Mouse (Mus musculus): ENCODE data around the gene Parp4.

Gene Parp4

GRCm38 (mm10) chr14:56575416-56575815 lies at the start of gene Parp4, which contains the start of gene Cenpj:
Gene Parp4 (plus strand): TSS chr14:56575619.
Gene Cenpj (minus strand): TSS chr14:56575425.
- DNase-seq (ENCODE audit: low spot score in 2 of 2): peak; percentile 21 to 42

DNA sequence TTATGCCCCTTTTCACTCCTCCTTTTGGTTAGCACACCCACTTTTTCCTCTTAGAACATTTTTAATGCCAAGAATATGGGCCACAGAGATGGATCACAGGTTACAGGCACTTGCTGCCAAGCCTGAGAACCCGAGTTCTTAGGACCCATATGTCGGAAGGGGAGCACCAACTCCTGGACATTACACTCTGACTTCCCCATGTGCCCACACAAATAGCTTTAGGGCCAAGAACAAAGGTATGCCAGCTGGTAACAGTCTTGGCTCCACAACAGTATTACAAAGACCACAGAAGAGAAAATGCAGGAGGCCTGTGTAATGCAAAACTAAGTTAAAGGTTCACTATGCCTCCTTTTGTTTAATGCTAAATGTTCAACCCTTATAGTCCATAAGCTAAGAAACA lies 44.6 kb upstream of the Parp4 start:
- no peak for DNase-seq (ENCODE audit: low spot score in 2 of 2)

- no peak for DNase-seq (ENCODE audit: low spot score in 2 of 2)
Measured at GRCm38 (mm10) chr14:56544946-56545345, 30.5 kb upstream of the Parp4 start.

DNA sequence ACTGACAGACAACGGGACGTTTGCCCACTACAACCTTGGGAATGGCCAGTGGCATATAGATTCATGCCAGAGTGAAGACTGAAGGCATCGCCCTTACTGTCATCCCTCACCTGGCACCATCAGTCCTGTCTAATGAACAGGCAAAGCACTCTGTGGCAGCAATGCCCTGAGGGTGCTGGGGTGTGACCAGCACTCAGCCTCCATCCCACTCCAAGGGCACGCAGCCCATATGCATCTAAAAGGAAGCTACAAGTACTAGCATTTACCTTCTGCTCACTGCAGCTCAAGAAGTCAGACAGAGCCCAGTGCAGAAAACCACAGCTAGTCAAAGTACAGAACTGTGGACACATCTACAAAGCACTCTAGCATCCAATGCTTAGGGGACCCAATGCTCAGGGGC lies 29.9 kb upstream of the Parp4 start:
- DNase-seq (ENCODE audit: low spot score in 2 of 2): no peak

DNA sequence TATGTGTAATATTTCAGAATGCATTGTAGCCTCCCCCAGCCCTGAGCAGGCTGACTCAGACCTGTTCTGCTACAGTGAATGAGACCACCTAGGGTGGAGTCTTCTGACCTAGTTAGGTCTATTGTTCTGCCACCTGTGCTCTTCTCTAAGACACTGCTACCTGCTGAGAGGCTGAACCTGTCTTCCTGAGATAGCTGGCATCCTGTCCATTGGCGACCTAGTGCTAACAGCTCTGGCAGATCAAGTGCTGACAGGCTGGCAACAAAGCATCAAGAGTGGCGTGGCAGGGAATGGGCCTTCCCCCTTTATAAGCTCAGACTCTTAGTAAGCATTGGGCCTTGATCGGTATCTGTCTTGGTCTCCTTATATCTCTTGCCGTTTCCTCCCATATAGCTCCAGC lies 24.5 kb upstream of the Parp4 start:
- no peak for DNase-seq (ENCODE audit: low spot score in 2 of 2)

DNA sequence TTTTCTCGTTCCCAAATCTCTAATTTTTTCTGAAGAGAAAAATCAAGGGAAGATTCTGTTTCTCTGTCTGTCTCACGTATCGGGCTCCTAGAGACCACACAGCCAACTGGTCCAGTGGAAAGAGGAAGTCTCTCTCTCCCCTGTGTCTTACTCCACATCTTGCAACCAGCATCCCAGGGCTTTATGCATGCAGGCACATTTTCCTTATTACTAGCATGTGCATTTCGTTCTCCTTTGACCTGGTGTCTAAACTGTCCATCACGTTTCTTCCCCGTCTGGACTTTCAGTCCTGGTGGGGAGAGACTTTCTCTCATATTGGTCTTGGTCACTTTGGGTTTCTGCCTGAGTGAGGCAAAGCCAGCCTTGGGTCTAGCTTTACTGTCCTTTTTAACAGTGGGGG lies 22.5 kb upstream of the Parp4 start:
- DNase-seq (ENCODE audit: low spot score in 2 of 2): no peak

DNA sequence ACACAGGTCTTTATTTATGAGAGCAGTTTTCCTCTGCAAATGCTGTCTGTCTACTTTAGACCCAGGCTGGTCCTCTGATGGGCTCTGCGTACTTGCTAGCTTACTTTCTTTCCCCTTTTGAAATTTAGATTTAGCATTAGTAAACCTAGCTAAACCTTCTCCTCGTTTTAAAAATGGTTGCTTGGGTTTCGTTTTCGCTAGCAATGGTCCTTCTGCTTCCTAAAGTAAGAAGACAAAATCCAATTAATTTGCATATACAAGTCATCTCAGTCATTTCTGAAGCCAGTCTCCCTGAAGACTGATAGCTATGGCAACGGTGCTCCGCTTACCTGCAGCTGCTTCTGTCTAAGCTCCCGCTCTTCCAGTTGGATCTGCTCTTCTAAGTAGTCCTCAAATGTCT lies 22.1 kb upstream of the Parp4 start:
- no peak for DNase-seq (ENCODE audit: low spot score in 2 of 2)

- no peak for DNase-seq (ENCODE audit: low spot score in 2 of 2)
Measured at GRCm38 (mm10) chr14:56554716-56555115, 20.7 kb upstream of the Parp4 start.

GRCm38 (mm10) chr14:56559134-56559533 lies 16.3 kb upstream of the Parp4 start:
- no peak for DNase-seq (ENCODE audit: low spot score in 2 of 2)

DNA sequence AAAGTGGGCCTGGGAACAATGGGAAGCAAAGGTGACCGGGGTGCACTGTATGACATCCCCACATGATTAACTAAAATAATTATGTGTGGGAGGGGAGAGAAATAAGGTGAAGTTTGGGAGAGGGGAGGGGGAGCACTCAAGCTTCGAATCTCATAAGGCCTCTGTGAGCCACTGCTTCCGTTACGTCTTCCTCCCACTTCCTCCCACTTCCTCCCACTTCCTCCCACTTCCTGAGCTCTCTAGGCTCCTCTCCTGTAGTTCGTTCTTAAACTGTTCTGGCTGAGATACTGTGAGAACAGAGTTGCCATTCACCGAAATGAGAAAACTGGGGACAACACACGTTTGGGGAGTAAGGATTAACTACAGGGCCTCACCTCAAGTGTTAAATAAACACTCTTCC lies 7.9 kb upstream of the Parp4 start:
- no peak for DNase-seq (ENCODE audit: low spot score in 2 of 2)

DNA sequence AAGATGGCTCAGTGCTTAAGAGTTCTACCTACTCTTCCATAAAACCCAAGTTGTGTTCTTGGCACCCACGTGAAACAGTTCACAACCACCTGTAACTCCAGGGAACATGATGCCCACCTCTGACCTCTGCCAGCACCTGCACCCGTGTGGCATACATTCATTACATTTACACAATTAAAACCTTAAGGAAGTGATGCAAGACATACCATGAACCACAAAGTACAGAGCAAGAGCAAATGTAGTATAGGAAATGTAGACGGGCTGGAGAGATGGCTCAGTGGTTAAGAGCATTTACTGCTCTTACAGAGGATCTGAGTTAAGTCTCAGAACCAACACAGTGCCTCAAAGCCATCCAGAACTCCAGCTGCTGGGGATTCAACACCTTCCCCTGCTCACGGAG lies 6.4 kb upstream of the Parp4 start:
- no peak for DNase-seq (ENCODE audit: low spot score in 2 of 2)

DNA sequence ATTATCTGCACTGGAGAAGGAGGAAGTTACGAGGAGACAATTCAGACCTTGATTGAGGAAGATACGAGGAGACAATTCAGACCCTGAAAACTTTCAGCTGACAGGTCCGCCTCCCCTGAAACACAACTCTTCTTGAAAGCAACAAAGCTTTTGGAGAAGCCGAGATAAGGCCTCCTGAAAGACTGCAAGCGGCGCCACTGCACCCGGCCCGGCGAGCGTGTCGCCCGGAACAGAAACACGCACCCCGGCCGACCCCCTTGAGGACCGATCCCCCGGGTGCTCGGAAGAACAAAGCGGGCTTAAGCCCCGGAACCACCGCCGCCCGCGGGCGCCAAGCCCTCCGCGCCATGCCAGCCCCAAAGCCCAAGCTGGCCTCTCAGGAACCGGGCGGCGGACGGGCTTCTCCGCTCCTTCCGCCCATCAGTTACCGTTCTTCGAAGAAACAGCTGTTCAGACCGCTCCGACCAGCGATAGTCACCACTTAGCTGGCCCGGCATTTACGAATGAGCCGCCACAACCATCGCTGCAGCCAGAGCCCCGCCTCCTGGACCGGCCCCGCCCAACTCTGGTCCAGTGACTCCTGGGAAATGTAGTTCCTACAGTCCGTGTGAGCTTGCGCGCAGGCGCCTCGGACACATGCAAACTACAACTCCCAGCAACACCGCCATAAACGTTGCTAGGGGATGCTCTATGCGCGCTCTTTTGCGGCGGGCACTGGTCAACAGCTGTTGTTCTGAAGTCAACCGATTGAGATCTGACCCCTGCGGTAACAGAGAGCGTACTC lies 3.9 kb upstream of the Parp4 start:
- DNase-seq (ENCODE audit: low spot score in 2 of 2): peak; percentile 93

DNA sequence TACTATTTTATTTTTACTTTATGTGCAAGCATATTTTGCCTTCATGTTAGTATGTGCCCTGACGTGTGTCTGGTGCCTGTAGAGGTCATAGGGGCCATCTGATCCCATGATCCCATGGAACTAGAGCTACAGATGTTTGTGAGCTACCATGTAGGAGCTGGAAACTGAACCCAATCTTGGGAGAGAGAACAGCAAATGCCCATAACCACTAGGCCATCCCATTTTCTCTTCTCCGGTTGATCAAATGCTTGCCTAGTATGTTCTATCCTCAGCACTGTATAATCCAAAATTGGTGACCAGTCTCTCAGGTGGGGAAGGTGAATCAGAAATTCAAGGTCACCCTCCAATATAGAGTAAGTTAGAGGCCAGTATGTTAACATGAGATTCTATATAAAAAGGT lies 2.9 kb upstream of the Parp4 start:
- DNase-seq (ENCODE audit: low spot score in 2 of 2): no peak

DNA sequence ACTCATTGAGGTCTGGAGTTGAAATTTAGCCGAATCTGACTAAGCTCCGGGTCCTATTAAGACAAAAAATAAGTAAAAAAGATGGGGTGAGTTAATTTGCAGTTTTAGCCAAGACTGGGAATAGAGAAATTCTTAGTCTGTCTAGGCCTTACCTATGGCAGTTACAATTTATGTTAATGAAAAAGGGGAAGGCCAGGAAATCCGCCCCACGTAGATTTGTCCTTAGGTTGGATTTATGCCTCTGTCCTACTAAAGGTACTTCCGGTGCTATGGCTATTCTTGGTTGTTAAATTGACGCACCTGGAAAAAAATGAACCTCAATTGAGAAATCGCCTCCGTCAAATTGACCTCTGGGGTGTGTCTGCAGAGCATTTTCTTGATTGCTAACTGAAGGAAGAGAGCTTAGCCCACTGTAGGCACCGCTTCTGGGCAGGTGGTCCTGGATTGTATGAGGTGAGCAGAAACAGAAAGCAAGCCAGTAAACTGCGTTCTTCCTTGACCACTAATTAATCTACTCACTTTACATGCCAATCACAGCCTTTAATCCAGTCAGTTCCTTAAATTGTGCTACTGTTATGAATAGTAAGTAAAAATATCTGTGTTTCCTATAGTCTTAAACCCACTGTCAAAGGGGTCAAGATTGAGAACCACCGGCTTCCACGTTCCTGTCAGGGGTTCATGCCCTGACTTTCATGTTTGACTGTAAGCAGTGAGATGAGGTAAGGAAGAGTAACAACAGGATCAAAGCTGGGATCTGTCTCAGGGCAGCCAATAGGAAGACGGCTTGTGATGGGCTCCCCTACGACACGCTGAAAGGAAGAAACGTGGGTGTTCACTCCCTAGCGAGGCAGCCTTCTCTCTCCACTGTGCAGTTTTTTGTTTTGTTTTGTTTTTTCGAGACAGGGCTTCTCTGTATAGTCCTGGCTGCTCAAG lies 816 bp downstream of the Parp4 start:
- no peak for DNase-seq (ENCODE audit: low spot score in 2 of 2)

DNA sequence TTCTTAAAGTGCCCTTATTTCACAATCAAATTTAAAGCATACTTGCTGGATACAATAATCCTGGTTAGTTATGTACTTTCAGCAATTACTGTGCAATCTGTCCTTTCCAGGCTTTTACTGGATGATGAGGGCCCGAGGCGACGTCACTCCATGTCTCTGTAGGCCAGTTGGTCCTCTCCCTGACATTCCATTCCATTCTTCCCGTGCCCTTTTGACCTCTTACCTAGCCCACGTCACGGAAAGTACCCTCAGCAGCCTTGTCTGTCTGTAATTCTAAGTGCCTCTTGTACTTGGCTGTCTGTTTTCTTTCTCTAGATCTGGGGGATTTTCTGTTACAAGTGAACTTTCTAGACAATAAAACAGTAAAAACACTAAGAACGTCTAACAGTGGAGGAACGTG lies 3.6 kb downstream of the Parp4 start:
- DNase-seq (ENCODE audit: low spot score in 2 of 2): no peak

DNA sequence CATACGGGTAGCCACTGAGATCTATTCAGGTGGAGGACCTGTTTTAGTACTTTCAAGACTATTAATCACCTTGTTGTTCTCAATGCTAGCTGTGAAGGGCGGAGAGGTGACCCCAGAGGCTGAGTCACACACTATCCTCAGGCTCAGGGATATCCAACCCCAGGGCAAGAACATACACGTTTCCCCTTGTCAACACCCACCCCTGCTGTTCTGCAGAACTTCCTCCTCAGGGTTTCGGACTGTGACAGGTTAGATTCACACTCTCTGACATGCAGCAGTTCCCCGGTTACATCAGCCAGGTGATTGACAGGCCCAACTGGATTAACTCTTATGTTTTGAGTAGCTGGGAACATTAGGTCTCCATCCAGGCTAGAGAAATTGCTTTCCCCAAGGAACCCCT lies 5.7 kb downstream of the Parp4 start:
- DNase-seq (ENCODE audit: low spot score in 2 of 2): no peak

DNA sequence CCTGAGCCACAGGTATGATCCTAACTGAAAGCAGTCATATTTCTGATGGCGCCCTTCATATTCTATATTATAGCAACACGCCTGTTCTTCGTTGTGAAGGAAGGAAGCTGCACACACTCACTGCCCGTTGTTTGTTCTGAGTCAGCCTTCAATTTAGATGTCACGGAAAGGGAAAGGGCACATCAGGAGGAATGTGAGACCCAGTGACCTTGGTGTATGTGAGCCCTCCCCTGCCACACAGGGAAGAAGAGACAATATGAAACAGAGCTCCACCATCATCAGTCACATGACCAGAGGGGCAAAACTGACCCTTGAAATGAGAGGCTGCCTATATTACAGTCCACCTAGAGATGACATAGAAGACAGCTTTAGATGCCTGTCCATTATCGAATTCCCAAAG lies 6.9 kb downstream of the Parp4 start:
- DNase-seq (ENCODE audit: low spot score in 2 of 2): no peak

DNA sequence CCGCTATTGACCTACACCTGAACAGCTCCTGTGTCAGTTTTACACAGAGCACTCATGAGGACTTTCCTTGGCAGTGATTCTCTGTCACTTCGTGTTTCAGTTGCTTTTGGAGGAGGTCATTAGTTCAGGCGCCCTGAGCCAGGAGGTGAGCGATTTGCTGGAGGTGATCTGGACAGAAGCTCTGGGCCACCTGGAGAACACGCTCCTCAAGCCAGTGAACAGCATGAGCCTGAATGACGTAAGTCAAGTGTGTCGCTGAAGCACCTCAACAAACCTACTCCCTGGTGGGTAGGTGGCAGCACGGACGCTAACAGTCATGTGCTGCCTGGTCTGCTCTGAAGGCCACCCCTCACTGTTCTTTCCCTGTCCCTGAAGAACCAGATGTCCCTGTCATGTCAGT lies 16.8 kb downstream of the Parp4 start:
- no peak for DNase-seq (ENCODE audit: low spot score in 2 of 2)

GRCm38 (mm10) chr14:56594811-56595210 lies 19.4 kb downstream of the Parp4 start:
- DNase-seq (ENCODE audit: low spot score in 2 of 2): no peak

DNA sequence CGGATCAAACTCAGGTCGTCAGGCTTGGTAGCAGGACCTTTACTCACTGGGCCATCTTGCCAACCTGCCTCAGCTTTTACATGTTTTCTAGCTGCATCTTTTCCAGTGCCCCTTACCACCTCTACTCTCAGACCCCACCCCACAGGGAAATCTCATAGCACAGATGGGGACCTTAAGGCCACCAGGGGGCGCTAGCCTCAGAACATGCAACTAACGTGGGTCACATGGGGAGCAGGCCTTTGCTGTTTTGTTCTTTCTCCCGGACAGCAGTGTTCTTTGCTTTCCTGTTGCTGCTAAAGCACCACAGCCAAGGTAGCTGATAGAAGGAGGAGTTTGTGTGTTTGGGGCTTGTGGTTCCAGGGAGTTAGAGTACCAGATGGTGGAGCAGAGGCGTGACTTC lies 23.3 kb downstream of the Parp4 start:
- DNase-seq (ENCODE audit: low spot score in 2 of 2): peak in 1 of 2 experiments; percentile 13

DNA sequence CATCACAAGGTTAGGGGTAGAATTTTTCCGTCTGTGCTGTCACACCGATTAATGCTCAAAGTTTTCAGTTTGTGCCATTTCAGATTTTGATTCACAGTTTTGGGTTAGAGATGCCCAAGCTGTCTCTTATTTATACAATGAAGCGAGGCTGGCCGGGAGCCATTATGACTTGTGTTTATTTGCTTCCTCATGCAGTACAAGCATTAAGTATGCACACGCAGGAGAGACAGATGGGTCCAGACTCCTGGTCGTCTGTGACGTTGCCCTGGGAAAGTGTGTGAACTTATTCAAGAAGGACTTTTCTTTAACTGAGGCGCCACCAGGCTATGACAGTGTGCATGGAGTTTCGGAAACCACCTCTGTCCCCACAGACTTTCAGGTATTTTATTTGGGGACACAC lies 26.6 kb downstream of the Parp4 start:
- DNase-seq (ENCODE audit: low spot score in 2 of 2): no peak

DNA sequence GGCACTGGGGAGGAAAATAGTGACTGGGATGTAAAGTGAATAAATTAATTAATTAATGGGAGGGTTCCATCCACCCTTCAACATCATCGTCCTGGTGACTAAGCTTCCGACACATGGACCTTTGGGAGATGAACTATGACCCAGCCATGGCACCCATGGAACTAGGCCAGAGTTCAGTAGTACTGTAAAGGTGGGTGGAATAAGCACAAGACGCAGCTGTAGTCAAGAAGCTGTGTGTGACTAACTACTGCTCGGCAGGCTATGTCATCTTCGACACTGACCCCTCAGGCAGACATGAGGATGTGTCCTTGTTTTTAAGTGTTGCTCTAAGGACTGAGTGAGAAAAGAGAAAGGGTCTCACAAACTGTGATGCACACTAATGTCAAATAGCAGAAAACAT lies 29.0 kb downstream of the Parp4 start:
- no peak for DNase-seq (ENCODE audit: low spot score in 2 of 2)

DNA sequence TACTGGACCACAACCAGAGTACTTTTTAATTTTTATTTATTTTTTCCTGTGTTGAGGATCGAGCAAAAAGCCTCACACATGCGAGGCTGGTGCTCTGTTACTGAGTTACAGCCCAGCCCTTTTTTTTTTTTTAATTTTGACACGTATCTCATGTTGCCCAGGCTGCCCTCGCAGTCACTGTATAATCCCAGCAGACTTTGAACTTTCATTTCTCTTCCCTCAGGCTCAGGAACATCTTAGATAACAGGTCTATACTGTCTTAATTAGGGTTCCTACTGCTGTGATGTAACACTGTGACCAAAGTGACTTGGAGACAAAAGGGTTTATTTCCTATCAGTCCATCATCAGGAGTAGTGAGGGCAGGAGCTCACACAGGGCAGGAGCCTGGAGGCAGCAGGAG lies 29.7 kb downstream of the Parp4 start:
- DNase-seq (ENCODE audit: low spot score in 2 of 2): no peak
